Mouse (Mus musculus) heart, postnatal 0 days (tissue): ENCODE results near the gene Tubb5. TPM values are rescaled to one million over a fixed set of nuclear protein-coding genes. Genes with fewer than 3 reads are reported as not detected.

Experiments
- ATAC-seq: fragments of 200-750 bp; cut with Nextera tagmentation; 2 replicates; pipeline ENCODE4 v1.8.0; 2017; ENCODE audit warnings: low read depth, moderate number of reproducible peaks, moderate library complexity; ENCODE audit not compliant: insufficient read depth
- DNase-seq: peaks from one replicate; pipeline ENCODE4 v3.0.0-alpha.2; 2016; ENCODE audit warnings: low spot score
- H3K27ac ChIP-seq: fragments of 300-500 bp; sonication (generic); 2 replicates; pipeline ENCODE4 v1.5.1; 2014; ENCODE audit warnings: low read depth, mild to moderate bottlenecking
- H3K27me3 ChIP-seq: fragments of 300-500 bp; sonication (generic); 2 replicates; pipeline ENCODE4 v1.6.1; 2014; ENCODE audit warnings: low read length, mixed read lengths; ENCODE audit not compliant: control insufficient read depth, insufficient read depth
- H3K36me3 ChIP-seq: fragments of 300-500 bp; sonication (generic); replicated peaks from 2 replicates; pipeline ENCODE4 v1.6.1; 2014; ENCODE audit warnings: low read length, mixed read lengths; ENCODE audit not compliant: control insufficient read depth, insufficient read depth
- H3K4me1 ChIP-seq: fragments of 300-500 bp; sonication (generic); 2 replicates; pipeline ENCODE4 v1.6.1; 2014; ENCODE audit warnings: antibody characterized with exemption; ENCODE audit not compliant: control insufficient read depth, insufficient read depth
- H3K4me2 ChIP-seq: fragments of 300-500 bp; sonication (generic); 2 replicates; pipeline ENCODE4 v1.6.1; 2014; ENCODE audit warnings: low read depth, mild to moderate bottlenecking, low read length, moderate library complexity
- H3K4me3 ChIP-seq: fragments of 300-500 bp; sonication (generic); 2 replicates; pipeline ENCODE4 v1.5.1; 2014; ENCODE audit warnings: low read depth, low read length
- H3K9ac ChIP-seq: fragments of 300-500 bp; sonication (generic); replicated peaks from 2 replicates; pipeline ENCODE4 v1.6.1; 2014; ENCODE audit warnings: low read depth, low read length, mixed read lengths
- H3K9me3 ChIP-seq: fragments of 300-500 bp; sonication (generic); replicated peaks from 2 replicates; pipeline ENCODE4 v1.6.1; 2016; ENCODE audit warnings: low read length; ENCODE audit not compliant: control insufficient read depth
- CTCF ChIP-seq: IDR thresholded peaks from 2 replicates; pipeline ENCODE4 v1.5.1; 2016; ENCODE audit warnings: antibody characterized with exemption, control low read depth, low read depth
- EP300 ChIP-seq: IDR thresholded peaks from 2 replicates; pipeline ENCODE4 v1.6.1; 2016; ENCODE audit warnings: antibody characterized with exemption, low read depth
- WGBS: fragments of 180-500 bp; shearing (Covaris S2); extraction: QIAGEN DNeasy Blood & Tissue Kit; methylation state at CpG from one replicate; pipeline ENCODE4 v1.1.7; 2014; 5-methylcytosine and 5-hydroxymethylcytosine counted together
- polyA plus RNA-seq: library from polyadenylated mRNA; unstranded; fragments of >200 nt; fragmentation: Nextera tagmentation; extraction: Ambion mirVana; gene quantifications from 2 replicates; pipeline ENCODE4 v1.2.1, GENCODE M21; 2015
- total RNA-seq: library from RNA; depleted of rRNA; stranded (reverse); fragments of >200 nt; gene quantifications from 2 replicates; pipeline ENCODE4 v1.2.3, GENCODE M21; 2014; ENCODE audit warnings: low replicate concordance

Gene Tubb5
- total and polyA plus RNA-seq, 2 experiments from 2014 or later, result 267 to 1,043 TPM

DNA sequence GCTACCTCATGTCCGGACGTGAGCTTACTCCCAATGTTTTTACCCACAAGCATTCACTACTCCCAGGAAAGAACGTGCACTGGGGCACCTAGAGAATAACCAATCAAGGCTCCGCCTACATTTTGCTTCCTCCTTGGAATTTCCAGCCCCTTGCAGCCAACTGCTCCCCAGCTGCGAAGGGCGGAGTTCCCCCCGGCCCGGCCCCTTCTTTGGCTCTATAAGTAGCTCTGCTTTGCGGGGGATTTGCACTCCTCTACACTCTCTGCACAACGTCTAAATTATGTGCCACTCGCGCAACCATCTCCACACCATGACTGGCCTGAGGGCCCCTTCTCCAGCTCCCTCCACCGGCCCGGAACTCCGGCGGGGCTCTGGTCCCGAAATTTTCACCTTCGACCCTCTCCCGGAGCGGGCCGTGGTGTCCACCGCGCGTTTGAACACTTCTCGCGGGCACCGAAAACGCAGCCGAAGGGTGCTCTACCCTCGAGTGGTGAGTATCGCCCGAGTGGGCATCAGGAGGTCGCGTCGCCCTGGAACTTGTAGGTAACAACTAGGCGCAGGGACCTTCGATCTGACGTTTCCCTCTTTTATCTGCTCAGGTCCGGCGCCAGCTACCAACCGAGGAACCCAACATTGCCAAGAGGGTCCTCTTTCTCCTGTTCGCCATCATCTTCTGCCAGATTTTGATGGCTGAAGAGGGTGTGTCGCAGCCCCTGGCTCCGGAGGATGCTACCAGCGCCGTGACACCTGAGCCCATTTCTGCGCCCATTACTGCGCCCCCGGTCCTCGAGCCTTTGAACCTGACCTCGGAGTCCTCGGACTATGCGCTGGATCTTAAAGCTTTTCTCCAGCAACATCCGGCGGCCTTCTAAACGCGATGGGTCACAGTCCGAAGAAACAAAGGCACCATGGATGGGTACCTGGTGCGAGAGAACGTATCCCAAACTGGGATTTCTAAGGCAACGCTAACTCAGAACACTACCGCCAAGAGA, 16.4 kb downstream of the Tubb5 start, which contains the start of gene Ier3:
Ier3 (plus strand) TSS at position 246 of the 992 bp plus-strand sequence.
- under 1% methylated on average over 62 of the region's 62 CpGs for WGBS
- Histone ChIP-seq H3K36me3 (peaks cover 24% of the 10 kb centered on the region), H3K4me3 (peak within 1 kb of the TSS; percentile 67), H3K4me1 (peaks cover 4% of the 10 kb centered on the region), H3K27me3 (no peaks in the 10 kb centered on the region), H3K9me3 (no peaks in the 10 kb centered on the region), H3K27ac (peak within 1 kb of the TSS; percentile 86), H3K4me2 (peak within 1 kb of the TSS; percentile 79), H3K9ac (peak within 1 kb of the TSS; percentile 60)
- ATAC-seq (peak; percentile 65), DNase-seq (peak; percentile 82)
- no peak for TF ChIP-seq EP300
- no peak for TF ChIP-seq CTCF

DNA sequence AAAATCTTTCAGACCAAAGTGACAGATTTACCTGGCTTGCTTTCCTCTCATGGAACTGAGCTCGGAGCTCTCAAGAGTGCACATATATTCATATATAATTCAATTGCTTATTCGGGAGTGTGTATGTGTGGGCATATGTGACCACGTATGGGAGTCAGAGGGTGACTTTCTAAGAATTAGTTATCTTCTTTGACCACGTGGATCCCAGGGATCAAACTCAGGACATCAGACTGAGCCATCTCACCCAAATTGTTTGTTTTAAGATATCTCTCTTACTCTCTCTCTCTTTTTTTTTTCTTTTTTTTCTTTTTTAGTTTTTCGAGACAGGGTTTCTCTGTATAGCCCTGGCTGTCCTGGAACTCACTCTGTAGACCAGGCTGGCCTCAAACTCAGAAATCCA, 18.0 kb downstream of the Tubb5 start:
- 82% methylated on average over 5 of the region's 5 CpGs for WGBS
- Histone ChIP-seq H3K27me3 (no peaks in the 10 kb centered on the region), H3K4me1 (peaks cover 20% of the 10 kb centered on the region), H3K9ac (no peak overlapping the region), H3K27ac (no peak overlapping the region), H3K36me3 (peaks cover 7% of the 10 kb centered on the region; the same call in 1 of the 2 replicates), H3K9me3 (no peaks in the 10 kb centered on the region), H3K4me2 (no peak overlapping the region), H3K4me3 (no peak overlapping the region)
- DNase-seq, result no peak
- TF ChIP-seq EP300 (no peak), CTCF (no peak)
- no peak for ATAC-seq

DNA sequence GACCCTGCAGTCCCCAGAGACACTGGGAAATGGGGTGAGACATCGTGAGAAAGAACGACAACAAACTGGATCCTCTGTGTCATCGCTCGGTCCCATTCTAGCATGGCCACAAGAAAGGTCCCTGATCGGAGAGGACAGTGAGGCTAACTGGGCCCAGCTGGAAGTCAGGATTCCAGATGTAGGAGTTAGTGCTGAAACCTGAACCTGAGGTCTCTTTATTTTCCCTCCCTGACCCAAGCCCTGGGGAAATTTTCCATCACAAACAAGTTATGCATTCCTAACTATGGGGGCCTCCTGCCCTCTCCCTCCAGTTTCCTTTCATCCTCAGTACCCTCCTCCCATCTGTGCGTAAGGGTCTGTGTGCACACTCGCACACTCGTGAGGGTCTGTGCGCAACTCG, 20.9 kb downstream of the Tubb5 start:
- Histone ChIP-seq H3K27ac (no peak overlapping the region), H3K4me1 (peaks cover 40% of the 10 kb centered on the region)

DNA sequence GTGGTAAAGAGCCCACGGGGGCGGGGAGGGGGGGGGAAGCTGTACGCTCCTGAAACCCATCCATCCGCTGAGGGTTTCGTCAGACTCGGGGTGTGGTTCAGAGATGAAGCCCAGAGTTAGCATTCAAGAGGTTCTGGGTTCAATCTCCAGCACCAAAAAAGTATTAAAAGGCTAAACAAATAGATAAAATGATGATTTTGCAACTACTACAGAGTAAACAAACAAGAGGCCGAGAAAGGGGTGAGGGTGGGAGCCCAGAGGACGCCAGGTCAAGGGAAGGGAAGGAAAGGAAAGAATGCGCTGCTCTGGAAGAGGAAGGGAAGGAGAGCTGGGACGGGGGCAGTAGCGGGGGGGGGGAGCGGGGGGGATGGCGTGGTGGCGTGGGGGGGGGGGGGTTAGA, 21.4 kb downstream of the Tubb5 start:
- ATAC-seq (no peak), DNase-seq (no peak)
- WGBS, result 64% methylated on average over 8 of the region's 14 CpGs
- no peaks in the 10 kb centered on the region for H3K9me3 ChIP-seq
- no peaks in the 10 kb centered on the region for H3K27me3 ChIP-seq
- TF ChIP-seq EP300 (no peak), CTCF (no peak)
- H3K4me1 ChIP-seq, result peaks cover 46% of the 10 kb centered on the region
- peak overlapping the region; percentile 96 for H3K27ac ChIP-seq
- no peak overlapping the region for H3K9ac ChIP-seq
- H3K36me3 ChIP-seq, result no peaks in the 10 kb centered on the region
- no peak overlapping the region for H3K4me3 ChIP-seq
- H3K4me2 ChIP-seq, result no peak overlapping the region

More for the DNA sequence above, 20.9 kb downstream of the Tubb5 start:
- ATAC-seq (no peak), DNase-seq (no peak)
- WGBS, result 70% methylated on average over 10 of the region's 10 CpGs
- H3K36me3 ChIP-seq, result no peaks in the 10 kb centered on the region
- no peaks in the 10 kb centered on the region for H3K27me3 ChIP-seq
- H3K4me3 ChIP-seq, result no peak overlapping the region
- no peak overlapping the region for H3K9ac ChIP-seq
- no peaks in the 10 kb centered on the region for H3K9me3 ChIP-seq
- H3K4me2 ChIP-seq, result no peak overlapping the region
- TF ChIP-seq CTCF, result no peak
- TF ChIP-seq EP300, result no peak

DNA sequence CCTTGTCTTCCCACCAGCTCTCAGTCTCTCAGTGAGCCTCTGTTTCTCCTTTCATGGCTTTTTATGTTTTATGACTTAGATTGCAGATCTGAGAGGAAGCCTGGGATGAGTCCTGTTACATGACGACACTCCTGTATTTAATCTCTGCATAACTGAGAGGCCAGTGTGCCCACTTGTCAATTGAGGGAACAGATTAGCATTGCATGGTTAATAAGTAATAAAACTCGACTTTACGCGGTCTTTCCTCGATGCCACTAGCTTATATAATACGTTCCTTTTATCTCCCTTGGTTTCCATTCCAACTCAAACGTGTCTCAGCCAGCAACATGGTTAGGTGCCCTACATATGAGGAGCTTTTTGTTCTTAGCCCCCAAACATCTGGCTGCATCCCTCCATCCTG, 22.3 kb downstream of the Tubb5 start:
- Histone ChIP-seq H3K36me3 (no peaks in the 10 kb centered on the region), H3K9ac (no peak overlapping the region), H3K9me3 (no peaks in the 10 kb centered on the region), H3K4me2 (no peak overlapping the region), H3K4me1 (peaks cover 54% of the 10 kb centered on the region), H3K27me3 (no peaks in the 10 kb centered on the region), H3K27ac (peak overlapping the region; percentile 96), H3K4me3 (no peak overlapping the region)
- ATAC-seq (no peak), DNase-seq (no peak)
- TF ChIP-seq EP300 (no peak), CTCF (no peak)
- WGBS, result 47% methylated on average over 7 of the region's 7 CpGs
